Mouse (Mus musculus): ENCODE data around the gene Ushbp1. TPM values are rescaled to one million over a fixed set of nuclear protein-coding genes. Genes with fewer than 3 reads are reported as not detected.
"Not testable (repeated sequence)": the region's sequence is repeated elsewhere in the genome, so short reads cannot be mapped to it uniquely, and the experiment has no call there.

Gene Ushbp1
- total and polyA plus RNA-seq, 2 experiments from 2014 or later = 4.8 to 5.3 TPM

- Histone ChIP-seq H3K4me1 (ENCODE audit: insufficient read depth, low read length) (peaks cover 7% of the 10 kb centered on the region), H3K27ac (peak within 1 kb of the TSS; percentile 87), H3K4me2 (ENCODE audit: low read depth, low read length) (peak within 1 kb of the TSS; percentile 70), H3K27me3 (ENCODE audit: insufficient read depth, low read length) (no peaks in the 10 kb centered on the region), H3K9ac (replicated peaks; ENCODE audit: low read length) (peak within 1 kb of the TSS; percentile 65), H3K36me3 (ENCODE audit: insufficient read depth, low read length) (peaks cover 13% of the 10 kb centered on the region), H3K9me3 (ENCODE audit: low read length) (no peaks in the 10 kb centered on the region), H3K4me3 (ENCODE audit: low read length) (peak within 1 kb of the TSS; percentile 52)
- ATAC-seq (peak; percentile 84), DNase-seq (ENCODE audit: low spot score) (peak; percentile 94)
- WGBS = under 1% methylated on average over 56 of the region's 56 CpGs
- no peak for TF ChIP-seq CTCF (IDR thresholded peaks at IDR 0.05; ENCODE audit: low read depth)
These were observed 28.7 kb downstream of the Ushbp1 start, which contains the start of gene Use1 for GRCm38 (mm10) chr8:71366771-71367528. TSS of gene Use1 (plus strand) at chr8:71366848.

GRCm38 (mm10) chr8:71358026-71358425, 37.6 kb downstream of the Ushbp1 start:
- peaks cover 73% of the 10 kb centered on the region for H3K36me3 ChIP-seq (ENCODE audit: insufficient read depth, low read length)
- WGBS = 83% methylated on average over 3 of the region's 3 CpGs

GRCm38 (mm10) chr8:71351520-71351919, 44.1 kb downstream of the Ushbp1 start:
- TF ChIP-seq CTCF (IDR thresholded peaks at IDR 0.05; ENCODE audit: low read depth) = no peak
- ATAC-seq = no peak
- no peak for DNase-seq (ENCODE audit: low spot score)
- no peak overlapping the region for H3K4me3 ChIP-seq (ENCODE audit: low read length)
- no peaks in the 10 kb centered on the region for H3K4me1 ChIP-seq (ENCODE audit: insufficient read depth, low read length)
- peaks cover 79% of the 10 kb centered on the region for H3K36me3 ChIP-seq (ENCODE audit: insufficient read depth, low read length)
- no peak overlapping the region for H3K4me2 ChIP-seq (ENCODE audit: low read depth, low read length)
- 95% methylated on average over 1 of the region's 1 CpGs for WGBS
- H3K27ac ChIP-seq = no peak overlapping the region
- H3K9me3 ChIP-seq (ENCODE audit: low read length) = no peaks in the 10 kb centered on the region
- no peak overlapping the region for H3K9ac ChIP-seq (replicated peaks; ENCODE audit: low read length)
- no peaks in the 10 kb centered on the region for H3K27me3 ChIP-seq (ENCODE audit: insufficient read depth, low read length)

More at GRCm38 (mm10) chr8:71358026-71358425, 37.6 kb downstream of the Ushbp1 start:
- Histone ChIP-seq H3K4me1 (ENCODE audit: insufficient read depth, low read length) (no peaks in the 10 kb centered on the region), H3K9me3 (ENCODE audit: low read length) (no peaks in the 10 kb centered on the region), H3K4me3 (ENCODE audit: low read length) (no peak overlapping the region), H3K9ac (replicated peaks; ENCODE audit: low read length) (no peak overlapping the region), H3K4me2 (ENCODE audit: low read depth, low read length) (no peak overlapping the region), H3K27ac (no peak overlapping the region), H3K27me3 (ENCODE audit: insufficient read depth, low read length) (no peaks in the 10 kb centered on the region)
- ATAC-seq = no peak
- DNase-seq (ENCODE audit: low spot score) = no peak
- TF ChIP-seq CTCF (IDR thresholded peaks at IDR 0.05; ENCODE audit: low read depth) = peak; percentile 7; the same call in 1 of the 2 replicates

DNA sequence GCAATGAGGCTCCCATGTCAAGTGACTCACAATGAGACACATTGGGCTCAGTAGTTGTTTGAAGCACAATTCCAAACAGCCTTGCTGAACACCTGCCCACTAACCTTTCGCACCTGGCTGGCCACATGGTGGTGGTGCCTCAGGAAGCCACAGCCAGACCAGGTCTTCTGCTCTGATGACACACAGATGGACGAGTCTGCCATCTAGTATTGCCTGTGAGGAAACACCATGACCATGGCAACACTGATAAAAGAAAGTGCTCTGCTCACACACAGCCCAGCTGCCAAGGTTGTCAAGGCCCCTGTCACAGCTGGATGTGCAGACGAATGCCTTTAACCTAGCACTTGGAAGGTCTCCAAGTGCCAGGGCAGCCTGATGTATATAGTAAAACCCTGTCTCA, 44.5 kb downstream of the Ushbp1 start:
- no peaks in the 10 kb centered on the region for H3K4me1 ChIP-seq (ENCODE audit: insufficient read depth, low read length)
- H3K27ac ChIP-seq = no peak overlapping the region
- no peak for TF ChIP-seq CTCF (IDR thresholded peaks at IDR 0.05; ENCODE audit: low read depth)
- H3K36me3 ChIP-seq (ENCODE audit: insufficient read depth, low read length) = peaks cover 79% of the 10 kb centered on the region
- ATAC-seq (no peak), DNase-seq (ENCODE audit: low spot score) (no peak)
- H3K4me2 ChIP-seq (ENCODE audit: low read depth, low read length) = no peak overlapping the region
- no peaks in the 10 kb centered on the region for H3K27me3 ChIP-seq (ENCODE audit: insufficient read depth, low read length)
- H3K9ac ChIP-seq (replicated peaks; ENCODE audit: low read length) = no peak overlapping the region
- WGBS = 64% methylated on average over 3 of the region's 3 CpGs
- H3K9me3 ChIP-seq (ENCODE audit: low read length) = no peaks in the 10 kb centered on the region
- H3K4me3 ChIP-seq (ENCODE audit: low read length) = no peak overlapping the region

- Histone ChIP-seq H3K9me3 (ENCODE audit: low read length) (no peaks in the 10 kb centered on the region), H3K27ac (no peak overlapping the region), H3K36me3 (ENCODE audit: insufficient read depth, low read length) (peaks cover 80% of the 10 kb centered on the region), H3K4me2 (ENCODE audit: low read depth, low read length) (no peak overlapping the region), H3K4me1 (ENCODE audit: insufficient read depth, low read length) (no peaks in the 10 kb centered on the region), H3K4me3 (ENCODE audit: low read length) (no peak overlapping the region), H3K9ac (replicated peaks; ENCODE audit: low read length) (no peak overlapping the region), H3K27me3 (ENCODE audit: insufficient read depth, low read length) (no peaks in the 10 kb centered on the region)
- TF ChIP-seq CTCF (IDR thresholded peaks at IDR 0.05; ENCODE audit: low read depth) = no peak
- ATAC-seq (no peak), DNase-seq (ENCODE audit: low spot score) (no peak)
- WGBS = 78% methylated on average over 1 of the region's 1 CpGs
These were observed 49.0 kb downstream of the Ushbp1 start for GRCm38 (mm10) chr8:71346581-71346980.

GRCm38 (mm10) chr8:71340625-71341024, 55.0 kb downstream of the Ushbp1 start:
- peaks cover 38% of the 10 kb centered on the region for H3K36me3 ChIP-seq (ENCODE audit: insufficient read depth, low read length)
- H3K27ac ChIP-seq = no peak overlapping the region
- no peak for ATAC-seq
- no peak overlapping the region for H3K4me2 ChIP-seq (ENCODE audit: low read depth, low read length)
- no peaks in the 10 kb centered on the region for H3K27me3 ChIP-seq (ENCODE audit: insufficient read depth, low read length)
- H3K9ac ChIP-seq (replicated peaks; ENCODE audit: low read length) = no peak overlapping the region
- peak; percentile 57 for TF ChIP-seq CTCF (IDR thresholded peaks at IDR 0.05; ENCODE audit: low read depth)
- DNase-seq (ENCODE audit: low spot score) = peak; percentile 43
- no peak overlapping the region for H3K4me3 ChIP-seq (ENCODE audit: low read length)
- WGBS = 74% methylated on average over 5 of the region's 5 CpGs
- no peaks in the 10 kb centered on the region for H3K9me3 ChIP-seq (ENCODE audit: low read length)
- no peaks in the 10 kb centered on the region for H3K4me1 ChIP-seq (ENCODE audit: insufficient read depth, low read length)

GRCm38 (mm10) chr8:71337834-71338233, 57.8 kb downstream of the Ushbp1 start:
- H3K27ac ChIP-seq; H3K9ac ChIP-seq (replicated peaks; ENCODE audit: low read length); DNase-seq (ENCODE audit: low spot score); ATAC-seq; H3K4me2 ChIP-seq (ENCODE audit: low read depth, low read length); H3K27me3 ChIP-seq (ENCODE audit: insufficient read depth, low read length); H3K4me3 ChIP-seq (ENCODE audit: low read length); H3K9me3 ChIP-seq (ENCODE audit: low read length); H3K4me1 ChIP-seq (ENCODE audit: insufficient read depth, low read length): not testable (repeated sequence)
- 90% methylated on average over 6 of the region's 6 CpGs for whole genome bisulfite sequencing
- peaks cover 14% of the 10 kb centered on the region; the same call in 1 of the 2 replicates for H3K36me3 ChIP-seq (ENCODE audit: insufficient read depth, low read length)

Other genes with a start within 250 kb of the Ushbp1 start
- 34.8 and 38.4 TPM in 2 replicates for gene Myo9b, start 123.1 kb downstream of the Ushbp1 start, total RNA-seq (2014; rRNA removed)
- 7.8 and 8.6 TPM in 2 replicates for gene Myo9b, start 123.1 kb downstream of the Ushbp1 start, polyA plus RNA-seq (2015; fragmentation: Nextera tagmentation; extraction: Ambion mirVana)
- gene Haus8, start 122.9 kb downstream of the Ushbp1 start, total RNA-seq (2014; rRNA removed) = 24.0 and 48.3 TPM in 2 replicates
- 45.1 TPM in 2 replicates for gene Haus8, start 122.9 kb downstream of the Ushbp1 start, polyA plus RNA-seq (2015; fragmentation: Nextera tagmentation; extraction: Ambion mirVana)
- 116 and 119 TPM in 2 replicates for gene Use1, start 29.0 kb downstream of the Ushbp1 start, total RNA-seq (2014; rRNA removed)
- 123 and 129 TPM in 2 replicates for gene Use1, start 29.0 kb downstream of the Ushbp1 start, polyA plus RNA-seq (2015; fragmentation: Nextera tagmentation; extraction: Ambion mirVana)
- gene Ocel1, start 24.5 kb downstream of the Ushbp1 start, total RNA-seq (2014; rRNA removed) = 11.8 and 12.3 TPM in 2 replicates
- 5.0 and 5.8 TPM in 2 replicates for gene Ocel1, start 24.5 kb downstream of the Ushbp1 start, polyA plus RNA-seq (2015; fragmentation: Nextera tagmentation; extraction: Ambion mirVana)
- 127 and 129 TPM in 2 replicates for gene Nr2f6, start 13.8 kb downstream of the Ushbp1 start, total RNA-seq (2014; rRNA removed)
- gene Nr2f6, start 13.8 kb downstream of the Ushbp1 start, polyA plus RNA-seq (2015; fragmentation: Nextera tagmentation; extraction: Ambion mirVana) = 33.8 and 34.1 TPM in 2 replicates
- 75.6 and 103 TPM in 2 replicates for gene Babam1, start 1.1 kb upstream of the Ushbp1 start, total RNA-seq (2014; rRNA removed)
- 94.7 and 95.0 TPM in 2 replicates for gene Babam1, start 1.1 kb upstream of the Ushbp1 start, polyA plus RNA-seq (2015; fragmentation: Nextera tagmentation; extraction: Ambion mirVana)
- 5.1 and 12.0 TPM in 2 replicates for gene Ankle1, start 10.2 kb upstream of the Ushbp1 start, total RNA-seq (2014; rRNA removed)
- 5.1 and 5.9 TPM in 2 replicates for gene Ankle1, start 10.2 kb upstream of the Ushbp1 start, polyA plus RNA-seq (2015; fragmentation: Nextera tagmentation; extraction: Ambion mirVana)
- gene Abhd8, start 67.9 kb upstream of the Ushbp1 start, total RNA-seq (2014; rRNA removed) = 325 and 330 TPM in 2 replicates
- 190 and 195 TPM in 2 replicates for gene Abhd8, start 67.9 kb upstream of the Ushbp1 start, polyA plus RNA-seq (2015; fragmentation: Nextera tagmentation; extraction: Ambion mirVana)
- 77.9 and 127 TPM in 2 replicates for gene Mrpl34, start 69.2 kb upstream of the Ushbp1 start, total RNA-seq (2014; rRNA removed)
- gene Mrpl34, start 69.2 kb upstream of the Ushbp1 start, polyA plus RNA-seq (2015; fragmentation: Nextera tagmentation; extraction: Ambion mirVana) = 155 and 164 TPM in 2 replicates
- 191 and 195 TPM in 2 replicates for gene Dda1, start 73.4 kb upstream of the Ushbp1 start, total RNA-seq (2014; rRNA removed)
- gene Dda1, start 73.4 kb upstream of the Ushbp1 start, polyA plus RNA-seq (2015; fragmentation: Nextera tagmentation; extraction: Ambion mirVana) = 241 and 246 TPM in 2 replicates
- gene Ano8, start 90.2 kb upstream of the Ushbp1 start, total RNA-seq (2014; rRNA removed) = 78.6 and 80.5 TPM in 2 replicates
- gene Ano8, start 90.2 kb upstream of the Ushbp1 start, polyA plus RNA-seq (2015; fragmentation: Nextera tagmentation; extraction: Ambion mirVana) = 4.7 and 5.3 TPM in 2 replicates
- gene Gtpbp3, start 92.3 kb upstream of the Ushbp1 start, total RNA-seq (2014; rRNA removed) = 36.1 and 58.5 TPM in 2 replicates
- gene Gtpbp3, start 92.3 kb upstream of the Ushbp1 start, polyA plus RNA-seq (2015; fragmentation: Nextera tagmentation; extraction: Ambion mirVana) = 12.1 and 15.5 TPM in 2 replicates
- gene Plvap, start 116.0 kb upstream of the Ushbp1 start, total RNA-seq (2014; rRNA removed) = 8.0 and 8.3 TPM in 2 replicates
- 10.2 and 15.3 TPM in 2 replicates for gene Plvap, start 116.0 kb upstream of the Ushbp1 start, polyA plus RNA-seq (2015; fragmentation: Nextera tagmentation; extraction: Ambion mirVana)
- gene Ccdc194, start 129.9 kb upstream of the Ushbp1 start, total RNA-seq (2014; rRNA removed) = 0.58 TPM in 1 of 2 replicates, not detected in the other
- gene Ccdc194, start 129.9 kb upstream of the Ushbp1 start, polyA plus RNA-seq (2015; fragmentation: Nextera tagmentation; extraction: Ambion mirVana) = 0.13 and 0.34 TPM in 2 replicates
- gene Bst2, start 141.7 kb upstream of the Ushbp1 start, total RNA-seq (2014; rRNA removed) = 14.4 and 27.5 TPM in 2 replicates
- 21.0 and 22.7 TPM in 2 replicates for gene Bst2, start 141.7 kb upstream of the Ushbp1 start, polyA plus RNA-seq (2015; fragmentation: Nextera tagmentation; extraction: Ambion mirVana)
- 75.9 and 83.8 TPM in 2 replicates for gene Mvb12a, start 147.1 kb upstream of the Ushbp1 start, total RNA-seq (2014; rRNA removed)
- gene Mvb12a, start 147.1 kb upstream of the Ushbp1 start, polyA plus RNA-seq (2015; fragmentation: Nextera tagmentation; extraction: Ambion mirVana) = 83.7 and 85.7 TPM in 2 replicates
- 1.3 TPM in 1 of 2 replicates, not detected in the other for gene Tmem221, start 163.1 kb upstream of the Ushbp1 start, total RNA-seq (2014; rRNA removed)
- 0.18 and 0.29 TPM in 2 replicates for gene Tmem221, start 163.1 kb upstream of the Ushbp1 start, polyA plus RNA-seq (2015; fragmentation: Nextera tagmentation; extraction: Ambion mirVana)
- gene Nxnl1, start 170.8 kb upstream of the Ushbp1 start, total RNA-seq (2014; rRNA removed) = not detected in 2 replicates
- 0.20 TPM in 1 of 2 replicates, not detected in the other for gene Nxnl1, start 170.8 kb upstream of the Ushbp1 start, polyA plus RNA-seq (2015; fragmentation: Nextera tagmentation; extraction: Ambion mirVana)
- gene Slc27a1, start 173.1 kb upstream of the Ushbp1 start, total RNA-seq (2014; rRNA removed) = 210 and 238 TPM in 2 replicates
- 127 and 152 TPM in 2 replicates for gene Slc27a1, start 173.1 kb upstream of the Ushbp1 start, polyA plus RNA-seq (2015; fragmentation: Nextera tagmentation; extraction: Ambion mirVana)
- 344 and 379 TPM in 2 replicates for gene Pgls, start 196.4 kb upstream of the Ushbp1 start, total RNA-seq (2014; rRNA removed)
- gene Pgls, start 196.4 kb upstream of the Ushbp1 start, polyA plus RNA-seq (2015; fragmentation: Nextera tagmentation; extraction: Ambion mirVana) = 272 and 275 TPM in 2 replicates
- gene Fam129c, start 201.8 kb upstream of the Ushbp1 start, total RNA-seq (2014; rRNA removed) = 6.0 TPM in 2 replicates
- gene Fam129c, start 201.8 kb upstream of the Ushbp1 start, polyA plus RNA-seq (2015; fragmentation: Nextera tagmentation; extraction: Ambion mirVana) = 3.3 and 4.0 TPM in 2 replicates
- gene Colgalt1, start 215.2 kb upstream of the Ushbp1 start, total RNA-seq (2014; rRNA removed) = 95.9 and 121 TPM in 2 replicates
- 55.3 and 56.7 TPM in 2 replicates for gene Colgalt1, start 215.2 kb upstream of the Ushbp1 start, polyA plus RNA-seq (2015; fragmentation: Nextera tagmentation; extraction: Ambion mirVana)

All from hindbrain, postnatal 0 days (tissue).